Mouse (Mus musculus): Measurements from ENCODE around the gene Bfsp2.

DNA sequence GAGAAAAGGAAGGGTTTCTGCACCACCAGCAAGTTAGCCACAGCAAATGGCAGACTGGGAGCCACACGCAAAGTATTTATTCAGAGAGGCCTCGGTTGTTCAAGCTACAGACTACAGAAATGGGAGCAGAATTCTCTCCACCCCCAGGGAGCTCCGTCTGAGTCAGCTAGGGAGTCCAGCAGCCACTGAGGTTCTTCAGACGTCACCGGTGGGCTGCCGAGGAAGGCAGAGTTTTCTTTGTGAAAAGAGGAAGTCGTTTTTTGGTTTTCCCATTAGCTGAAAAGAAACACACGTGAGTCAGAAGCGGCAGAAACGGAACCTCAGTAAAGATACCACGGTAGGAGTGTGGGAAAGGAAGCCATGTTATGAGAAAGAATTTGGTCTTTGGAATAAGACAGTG lies 55.4 kb downstream of the Bfsp2 start:
- TF ChIP-seq CTCF (IDR thresholded peaks at IDR 0.05; ENCODE audit: low read depth) (no peak), EP300 (optimal IDR thresholded peaks at IDR 0.05) (no peak)

Measured in stomach, postnatal 0 days (tissue).